Mouse (Mus musculus): Measurements from ENCODE around the gene Dach1.

- TF ChIP-seq CTCF (IDR thresholded peaks at IDR 0.05; ENCODE audit: control insufficient read depth, insufficient read depth, low read length), result no peak
- TF ChIP-seq POLR2A (IDR thresholded peaks at IDR 0.05; ENCODE audit: borderline replicate concordance, control insufficient read depth, low read depth, low read length), result no peak
These were observed 188.7 kb downstream of the Dach1 start for GRCm38 (mm10) chr14:97980879-97981278.

Measured in bone marrow, adult 2 months (tissue).